8 mouse cellular contexts compared by ENCODE assay signal in genomic region chr10:62843787-62844491, GRCm38 (mm10). TPM values are rescaled to one million over a fixed set of nuclear protein-coding genes. Genes with fewer than 3 reads are reported as not detected.
DNase-seq lines count a peak whose midpoint lies in the region; ATAC-seq and TF ChIP-seq lines count a peak whose summit lies in the region.
"Had no signal": no experiment of that assay in that cellular context is flagged by ENCODE, and none has a peak within 500 bp of the region (broad histone marks: within the 10 kb centered on the region; RNA-seq: fewer than 3 reads in every experiment).

No protein-coding gene starts in this region.

- H3K36me3 ChIP-seq in heart, adult 2 months (ENCODE audit: control insufficient read depth, insufficient read depth, low read length), result peaks cover 2% of the 10 kb centered on the region; the same call in 1 of the 2 replicates
- peaks cover 19% of the 10 kb centered on the region for H3K36me3 ChIP-seq in midbrain, embryonic 10.5 days
- no peaks in the 10 kb centered on the region for H3K36me3 ChIP-seq in liver, embryonic 12.5 days

- no peak for ATAC-seq in liver, embryonic 12.5 days

- no peaks in the 10 kb centered on the region; the same call in 1 of the 2 replicates for H3K79me2 ChIP-seq in heart, adult 2 months (replicated peaks; ENCODE audit: control insufficient read depth, insufficient read depth, low read length)

- TF ChIP-seq CTCF in heart, adult 2 months (IDR thresholded peaks at IDR 0.05), result no peak

- H3K4me2 ChIP-seq in liver, embryonic 12.5 days, result no peak overlapping the region

- peak overlapping the region; percentile 29 for H3K4me3 ChIP-seq in heart, adult 2 months
- no peak overlapping the region for H3K4me3 ChIP-seq in midbrain, embryonic 10.5 days
- H3K4me3 ChIP-seq in liver, embryonic 12.5 days, result no peak overlapping the region

- H3K9me3 ChIP-seq in midbrain, embryonic 10.5 days (replicated peaks), result no peaks in the 10 kb centered on the region
- no peaks in the 10 kb centered on the region for H3K9me3 ChIP-seq in liver, embryonic 12.5 days (replicated peaks)

- no peak for TF ChIP-seq POLR2A in heart, adult 2 months (IDR thresholded peaks at IDR 0.05; ENCODE audit: insufficient read depth, low read depth, low read length)

- peak overlapping the region; percentile 76 for H3K27ac ChIP-seq in heart, adult 2 months
- H3K27ac ChIP-seq in midbrain, embryonic 10.5 days (replicated peaks), result no peak overlapping the region
- no peak overlapping the region for H3K27ac ChIP-seq in liver, embryonic 12.5 days
- H3K27ac ChIP-seq: macrophage had no signal

- 0 out of 2 replicates have a peak, but pooled peaks have one; percentile 33 for TF ChIP-seq EP300 in heart, adult 2 months (IDR thresholded peaks at IDR 0.05; ENCODE audit: insufficient read depth, low read depth, low read length)

- H3K4me1 ChIP-seq in heart, adult 2 months (ENCODE audit: control insufficient read depth, insufficient read depth, low read length), result peaks cover 3% of the 10 kb centered on the region
- peaks cover 3% of the 10 kb centered on the region; the same call in 1 of the 2 replicates for H3K4me1 ChIP-seq in midbrain, embryonic 10.5 days
- H3K4me1 ChIP-seq in liver, embryonic 12.5 days, result no peaks in the 10 kb centered on the region

- peak overlapping the region; percentile 55 for H3K9ac ChIP-seq in heart, adult 2 months (ENCODE audit: low read depth, low read length)
- no peak overlapping the region for H3K9ac ChIP-seq in liver, embryonic 12.5 days

- WGBS in heart, adult 2 months, result 29% methylated on average over 9 of the region's 9 CpGs
- 78% methylated on average over 9 of the region's 9 CpGs for WGBS in midbrain, embryonic 10.5 days
- 71% methylated on average over 9 of the region's 9 CpGs for WGBS in liver, embryonic 12.5 days (ENCODE audit: insufficient replicate concordance)

- no peaks in the 10 kb centered on the region for H3K27me3 ChIP-seq in heart, adult 2 months (ENCODE audit: control insufficient read depth, insufficient read depth, low read length)
- H3K27me3 ChIP-seq in midbrain, embryonic 10.5 days (ENCODE audit: low read depth, poor library complexity, severe bottlenecking), result no peaks in the 10 kb centered on the region
- no peaks in the 10 kb centered on the region for H3K27me3 ChIP-seq in liver, embryonic 12.5 days (replicated peaks)

- intact Hi-C loops in heart, adult 2 months (cut with DNase I), result no loop called here

- peak; percentile 18 for DNase-seq in embryo, embryonic 10 days (ENCODE audit: low spot score)
- peak; percentile 43 to 62 for DNase-seq in heart, adult 2 months
- peak; percentile 78 for DNase-seq in kidney, postnatal 10 days
- peak; percentile 80 for DNase-seq in skeletal muscle tissue, adult 2 months (ENCODE audit: low read depth, low spot score)
- DNase-seq in midbrain, embryonic 10.5 days (ENCODE audit: low spot score), result no peak
- DNase-seq in left cerebral cortex, adult 8-10 months (ENCODE audit: low spot score in 2 of 2), result no peak

RNA-seq across cellular contexts. Expression of gene Ccar1, which starts 51.9 kb away (rescaled TPM):
- total RNA-seq in heart, adult 2 months (2021), result 10 to 100 TPM; 39.6 to 52.7 TPM
- polyA plus RNA-seq in heart, adult 2 months (2012; rRNA removed), result 34.3 and 56.1 TPM in 2 replicates
- 156 TPM in 2 replicates for polyA plus RNA-seq in midbrain, embryonic 10.5 days (2016; fragmentation: Nextera tagmentation; extraction: Ambion mirVana)
- 76.2 and 78.7 TPM in 2 replicates for polyA plus RNA-seq in liver, embryonic 12.5 days (2016; fragmentation: Nextera tagmentation; extraction: Ambion mirVana)
- total RNA-seq in left cerebral cortex, adult 8-10 months (2022), result 10 to 100 TPM; 43.2 to 52.6 (median 45.4) TPM

Comparison
In these comparisons a context has a peak if more than half of its experiments do, and no peak if none do; other contexts are left out.
1. DNase-seq: peak in embryo, embryonic 10 days (single experiment), heart, adult 2 months (2 of 2), kidney, postnatal 10 days (single experiment) and skeletal muscle tissue, adult 2 months (single experiment); none in midbrain, embryonic 10.5 days (single experiment) and left cerebral cortex, adult 8-10 months (0 of 2).